Mouse (Mus musculus): ENCODE data around the gene Abtb2.

Gene Abtb2

GRCm38 (mm10) chr2:103730999-103731398, 164.9 kb downstream of the Abtb2 start:
- no peak for DNase-seq (ENCODE audit: low read depth, low spot score)

- DNase-seq (ENCODE audit: low read depth, low spot score) = no peak
These were observed 165.3 kb downstream of the Abtb2 start for GRCm38 (mm10) chr2:103731423-103731822.

GRCm38 (mm10) chr2:103742821-103743220, 176.7 kb downstream of the Abtb2 start:
- DNase-seq (ENCODE audit: low read depth, low spot score) = no peak

DNA sequence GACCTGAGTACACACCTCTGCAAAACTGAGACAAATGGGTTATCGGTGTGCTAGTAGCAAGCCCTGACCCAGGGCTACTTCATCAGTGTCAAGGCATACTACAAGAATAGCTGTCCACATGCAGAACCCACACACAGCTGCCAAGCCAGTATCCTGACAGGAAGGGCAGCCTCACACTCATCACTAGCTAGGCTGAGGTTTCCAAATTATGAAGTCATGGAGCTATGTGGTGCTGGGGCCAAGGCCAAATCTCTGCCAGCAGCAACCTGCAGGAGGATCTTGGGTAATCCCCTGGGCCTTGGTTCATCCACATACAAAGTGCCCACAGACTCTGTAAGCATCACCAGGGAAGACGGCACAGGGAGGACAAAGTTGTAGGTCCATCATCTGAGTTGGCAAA, 177.4 kb downstream of the Abtb2 start:
- DNase-seq (ENCODE audit: low read depth, low spot score) = no peak

DNA sequence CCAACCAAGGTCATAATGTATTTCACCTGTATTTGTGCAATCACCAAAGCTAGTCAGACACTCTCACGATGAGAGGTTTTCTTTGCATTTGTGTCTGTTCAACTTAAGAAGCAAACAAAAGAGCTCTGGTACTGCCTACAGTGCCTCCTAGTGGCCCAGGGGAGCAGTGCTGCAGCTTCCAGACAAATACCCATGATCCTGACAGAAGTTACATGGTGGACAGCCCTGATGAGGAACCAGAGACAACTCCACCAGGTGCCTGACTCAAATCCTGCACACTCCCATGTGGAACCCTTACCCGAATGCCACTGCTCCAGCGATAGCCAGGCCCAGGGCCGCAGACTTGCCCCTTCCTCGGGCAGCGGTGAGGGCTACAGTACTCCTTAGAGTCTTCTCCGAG, 177.9 kb downstream of the Abtb2 start:
- peak; percentile 24 for DNase-seq (ENCODE audit: low read depth, low spot score)

DNA sequence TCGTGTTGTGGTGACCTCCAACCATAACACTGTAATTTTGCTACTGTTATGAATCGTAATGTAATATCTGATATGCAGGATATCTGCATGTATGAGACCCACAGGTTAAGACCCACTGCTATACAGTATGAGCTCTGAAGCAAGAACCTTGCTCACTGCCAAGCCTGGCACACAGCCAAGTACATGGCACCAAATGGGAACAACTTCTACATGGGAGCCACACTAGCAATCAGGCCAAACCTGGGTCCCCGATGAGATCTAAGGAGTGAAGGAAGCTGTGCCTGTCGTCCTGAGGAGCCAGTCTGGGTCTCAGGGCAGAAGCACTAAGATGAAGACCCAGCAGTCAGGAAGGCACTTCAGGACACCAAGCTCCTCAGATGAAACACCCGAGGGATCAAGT, 179.4 kb downstream of the Abtb2 start:
- no peak for DNase-seq (ENCODE audit: low read depth, low spot score)

GRCm38 (mm10) chr2:103746096-103746495, 180.0 kb downstream of the Abtb2 start:
- no peak for DNase-seq (ENCODE audit: low read depth, low spot score)

DNA sequence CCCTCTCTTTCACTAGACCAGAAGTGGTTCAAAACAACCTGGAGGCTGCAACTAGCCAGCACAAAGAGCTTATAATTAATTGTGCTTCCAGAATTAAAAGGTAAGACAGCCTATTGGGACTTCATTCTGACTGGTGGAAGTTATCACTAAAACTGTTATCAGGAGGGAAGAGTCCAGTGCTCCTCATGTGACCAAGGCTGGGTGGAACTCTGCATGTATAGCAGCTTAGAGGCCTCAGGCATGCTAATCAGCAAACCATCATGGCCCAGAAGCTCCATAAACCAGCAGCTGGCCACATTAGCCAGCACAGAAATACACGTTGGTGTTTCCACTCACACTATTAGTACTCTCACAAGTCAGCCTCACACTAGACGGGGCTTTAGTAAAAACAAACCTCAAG, 180.7 kb downstream of the Abtb2 start:
- no peak for DNase-seq (ENCODE audit: low read depth, low spot score)

DNA sequence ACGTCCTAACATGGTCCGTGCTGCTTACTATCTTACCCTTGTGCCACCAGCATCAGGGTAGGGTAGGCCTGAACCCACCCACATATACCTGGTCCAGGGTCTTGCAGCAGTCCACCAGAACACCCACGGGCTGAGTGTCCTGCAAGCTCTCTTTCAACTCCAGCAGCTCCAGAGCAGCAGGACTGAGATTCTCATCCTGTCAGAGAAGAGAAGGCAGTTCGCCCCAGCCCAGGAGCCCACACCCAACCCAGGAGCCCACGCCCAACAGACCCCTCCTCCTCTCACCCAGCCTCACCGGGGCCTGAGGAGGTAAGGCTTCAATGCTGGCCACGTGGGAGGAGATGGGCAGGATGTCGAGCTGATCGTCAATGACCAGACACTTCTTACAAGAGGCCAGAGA, 181.8 kb downstream of the Abtb2 start:
- no peak for DNase-seq (ENCODE audit: low read depth, low spot score)

- DNase-seq (ENCODE audit: low read depth, low spot score) = no peak
These were observed 183.0 kb downstream of the Abtb2 start for GRCm38 (mm10) chr2:103749091-103749490.

DNA sequence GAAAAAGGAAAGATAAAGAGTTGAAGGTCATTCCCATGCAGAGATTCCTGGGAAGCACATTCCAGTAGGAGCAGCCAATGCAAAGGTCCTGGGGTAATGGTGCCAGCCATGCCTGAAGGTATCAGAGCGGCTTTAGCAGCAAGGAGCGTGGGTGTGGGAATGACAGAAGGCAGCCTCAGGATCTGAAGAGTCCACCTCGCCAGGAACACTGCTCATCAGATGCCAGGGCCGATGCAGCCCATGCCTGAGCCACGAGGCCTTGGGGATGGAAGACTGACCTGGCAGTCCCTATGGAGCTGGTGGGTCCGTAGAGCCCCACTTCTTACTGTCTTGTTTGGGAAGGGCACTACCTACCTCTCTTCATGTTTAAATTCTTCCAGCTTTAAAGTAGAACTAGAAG, 185.7 kb downstream of the Abtb2 start:
- DNase-seq (ENCODE audit: low read depth, low spot score) = no peak

GRCm38 (mm10) chr2:103754614-103755013, 188.5 kb downstream of the Abtb2 start:
- no peak for DNase-seq (ENCODE audit: low read depth, low spot score)

GRCm38 (mm10) chr2:103755458-103756085, 189.5 kb downstream of the Abtb2 start:
- DNase-seq (ENCODE audit: low read depth, low spot score) = no peak

GRCm38 (mm10) chr2:103760421-103760820, 194.3 kb downstream of the Abtb2 start:
- DNase-seq (ENCODE audit: low read depth, low spot score) = no peak

GRCm38 (mm10) chr2:103760906-103761716, 195.0 kb downstream of the Abtb2 start, which contains the start of gene Nat10:
TSS of gene Nat10 (minus strand) at chr2:103761270.
- DNase-seq (ENCODE audit: low read depth, low spot score) = peak; percentile 98

GRCm38 (mm10) chr2:103761993-103762392, 195.9 kb downstream of the Abtb2 start:
- no peak for DNase-seq (ENCODE audit: low read depth, low spot score)

DNA sequence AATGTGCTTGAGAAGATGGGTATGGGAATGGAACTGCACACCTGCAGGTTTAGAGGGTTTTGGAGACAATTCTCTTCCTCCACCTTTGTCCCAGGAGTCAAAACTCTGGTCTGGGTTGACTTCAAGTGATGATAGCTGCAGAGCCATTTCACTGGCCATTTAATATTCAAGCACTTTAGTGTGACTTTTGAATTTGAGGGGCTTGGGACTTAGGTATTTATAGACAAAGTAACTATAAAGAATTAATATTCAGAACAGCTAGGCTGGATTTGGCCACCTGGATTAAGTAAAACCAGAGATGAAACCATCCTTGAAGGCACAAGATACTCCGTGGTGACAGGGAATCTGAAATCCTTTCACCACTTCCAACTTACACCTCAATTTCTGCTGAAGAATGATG, 196.4 kb downstream of the Abtb2 start:
- no peak for DNase-seq (ENCODE audit: low read depth, low spot score)
